Mouse (Mus musculus): ENCODE measurements at regions not wholly inside any gene's neighbourhood (a gene's known extent, or its start where the extent isn't known, plus 50 kb on each side); places are given as distances from the start of the nearest gene placed in this dataset.

GRCm38 (mm10) chr7:70483536-70483935 lies 117.0 kb upstream of the Nr2f2 start:
- 89% methylated on average over 3 of the region's 3 CpGs for WGBS
- ATAC-seq (ENCODE audit: low read depth): no peak
- H3K36me3 ChIP-seq (ENCODE audit: control insufficient read depth, insufficient read depth, low read length): no peaks in the 10 kb centered on the region

GRCm38 (mm10) chr7:70481880-70482279 lies 115.3 kb upstream of the Nr2f2 start:
- no peaks in the 10 kb centered on the region for H3K36me3 ChIP-seq (ENCODE audit: control insufficient read depth, insufficient read depth, low read length)
- H3K4me1 ChIP-seq (ENCODE audit: control insufficient read depth, insufficient read depth, low read length): no peaks in the 10 kb centered on the region
- H3K9ac ChIP-seq (replicated peaks; ENCODE audit: low read depth, low read length): no peak overlapping the region
- no peak overlapping the region for H3K4me3 ChIP-seq (ENCODE audit: low read depth, low read length)
- ATAC-seq (ENCODE audit: low read depth): no peak
- no peaks in the 10 kb centered on the region for H3K9me3 ChIP-seq (ENCODE audit: control insufficient read depth, low read length)
- H3K27me3 ChIP-seq (ENCODE audit: control insufficient read depth, insufficient read depth, low read length): no peaks in the 10 kb centered on the region
- no peak overlapping the region for H3K27ac ChIP-seq (ENCODE audit: low read depth, low read length)
- 90% methylated on average over 10 of the region's 10 CpGs for WGBS
- H3K4me2 ChIP-seq (ENCODE audit: low read depth, low read length): no peak overlapping the region

More at GRCm38 (mm10) chr7:70483536-70483935, 117.0 kb upstream of the Nr2f2 start:
- H3K4me3 ChIP-seq (ENCODE audit: low read depth, low read length): no peak overlapping the region
- no peaks in the 10 kb centered on the region for H3K9me3 ChIP-seq (ENCODE audit: control insufficient read depth, low read length)
- H3K4me1 ChIP-seq (ENCODE audit: control insufficient read depth, insufficient read depth, low read length): no peaks in the 10 kb centered on the region
- no peaks in the 10 kb centered on the region for H3K27me3 ChIP-seq (ENCODE audit: control insufficient read depth, insufficient read depth, low read length)
- H3K27ac ChIP-seq (ENCODE audit: low read depth, low read length): no peak overlapping the region
- H3K4me2 ChIP-seq (ENCODE audit: low read depth, low read length): no peak overlapping the region
- no peak overlapping the region for H3K9ac ChIP-seq (replicated peaks; ENCODE audit: low read depth, low read length)

- Histone ChIP-seq H3K4me2 (ENCODE audit: low read depth, low read length) (no peak overlapping the region), H3K4me1 (ENCODE audit: control insufficient read depth, insufficient read depth, low read length) (no peaks in the 10 kb centered on the region), H3K9ac (replicated peaks; ENCODE audit: low read depth, low read length) (no peak overlapping the region), H3K27me3 (ENCODE audit: control insufficient read depth, insufficient read depth, low read length) (no peaks in the 10 kb centered on the region), H3K27ac (ENCODE audit: low read depth, low read length) (no peak overlapping the region), H3K9me3 (ENCODE audit: control insufficient read depth, low read length) (no peaks in the 10 kb centered on the region), H3K36me3 (ENCODE audit: control insufficient read depth, insufficient read depth, low read length) (no peaks in the 10 kb centered on the region), H3K4me3 (ENCODE audit: low read depth, low read length) (no peak overlapping the region)
- no peak for ATAC-seq (ENCODE audit: low read depth)
- 78% methylated on average over 4 of the region's 4 CpGs for WGBS
Observed at GRCm38 (mm10) chr7:70472786-70473185, 106.3 kb upstream of the Nr2f2 start.

GRCm38 (mm10) chr7:70470557-70470956 lies 104.0 kb upstream of the Nr2f2 start:
- 90% methylated on average over 2 of the region's 2 CpGs for WGBS
- ATAC-seq (ENCODE audit: low read depth): no peak
- H3K4me2 ChIP-seq (ENCODE audit: low read depth, low read length): no peak overlapping the region
- H3K27me3 ChIP-seq (ENCODE audit: control insufficient read depth, insufficient read depth, low read length): no peaks in the 10 kb centered on the region
- no peaks in the 10 kb centered on the region for H3K36me3 ChIP-seq (ENCODE audit: control insufficient read depth, insufficient read depth, low read length)
- H3K9me3 ChIP-seq (ENCODE audit: control insufficient read depth, low read length): no peaks in the 10 kb centered on the region
- no peak overlapping the region for H3K4me3 ChIP-seq (ENCODE audit: low read depth, low read length)
- H3K27ac ChIP-seq (ENCODE audit: low read depth, low read length): no peak overlapping the region
- no peaks in the 10 kb centered on the region for H3K4me1 ChIP-seq (ENCODE audit: control insufficient read depth, insufficient read depth, low read length)
- H3K9ac ChIP-seq (replicated peaks; ENCODE audit: low read depth, low read length): no peak overlapping the region

GRCm38 (mm10) chr7:70462131-70462530 lies 95.6 kb upstream of the Nr2f2 start:
- Histone ChIP-seq H3K9ac (replicated peaks; ENCODE audit: low read depth, low read length) (no peak overlapping the region), H3K4me2 (ENCODE audit: low read depth, low read length) (no peak overlapping the region), H3K4me1 (ENCODE audit: control insufficient read depth, insufficient read depth, low read length) (no peaks in the 10 kb centered on the region), H3K4me3 (ENCODE audit: low read depth, low read length) (no peak overlapping the region), H3K9me3 (ENCODE audit: control insufficient read depth, low read length) (no peaks in the 10 kb centered on the region), H3K36me3 (ENCODE audit: control insufficient read depth, insufficient read depth, low read length) (no peaks in the 10 kb centered on the region), H3K27ac (ENCODE audit: low read depth, low read length) (no peak overlapping the region), H3K27me3 (ENCODE audit: control insufficient read depth, insufficient read depth, low read length) (no peaks in the 10 kb centered on the region)
- 89% methylated on average over 4 of the region's 4 CpGs for WGBS
- no peak for ATAC-seq (ENCODE audit: low read depth)

GRCm38 (mm10) chr7:70454525-70454924 lies 88.0 kb upstream of the Nr2f2 start:
- ATAC-seq (ENCODE audit: low read depth): no peak
- no peak overlapping the region for H3K27ac ChIP-seq (ENCODE audit: low read depth, low read length)
- no peaks in the 10 kb centered on the region for H3K36me3 ChIP-seq (ENCODE audit: control insufficient read depth, insufficient read depth, low read length)
- 70% methylated on average over 1 of the region's 1 CpGs for WGBS
- no peaks in the 10 kb centered on the region for H3K9me3 ChIP-seq (ENCODE audit: control insufficient read depth, low read length)
- H3K4me3 ChIP-seq (ENCODE audit: low read depth, low read length): no peak overlapping the region
- H3K4me2 ChIP-seq (ENCODE audit: low read depth, low read length): no peak overlapping the region
- no peaks in the 10 kb centered on the region for H3K4me1 ChIP-seq (ENCODE audit: control insufficient read depth, insufficient read depth, low read length)
- no peak overlapping the region for H3K9ac ChIP-seq (replicated peaks; ENCODE audit: low read depth, low read length)
- H3K27me3 ChIP-seq (ENCODE audit: control insufficient read depth, insufficient read depth, low read length): no peaks in the 10 kb centered on the region

- no peak overlapping the region for H3K9ac ChIP-seq (replicated peaks; ENCODE audit: low read depth, low read length)
- H3K36me3 ChIP-seq (ENCODE audit: control insufficient read depth, insufficient read depth, low read length): no peaks in the 10 kb centered on the region
- H3K9me3 ChIP-seq (ENCODE audit: control insufficient read depth, low read length): no peaks in the 10 kb centered on the region
- ATAC-seq (ENCODE audit: low read depth): no peak
- no peak overlapping the region for H3K27ac ChIP-seq (ENCODE audit: low read depth, low read length)
- no peaks in the 10 kb centered on the region for H3K4me1 ChIP-seq (ENCODE audit: control insufficient read depth, insufficient read depth, low read length)
- no peak overlapping the region for H3K4me2 ChIP-seq (ENCODE audit: low read depth, low read length)
- H3K27me3 ChIP-seq (ENCODE audit: control insufficient read depth, insufficient read depth, low read length): no peaks in the 10 kb centered on the region
- WGBS: 62% methylated on average over 4 of the region's 4 CpGs
- H3K4me3 ChIP-seq (ENCODE audit: low read depth, low read length): no peak overlapping the region
Observed at GRCm38 (mm10) chr7:70452816-70453215, 86.3 kb upstream of the Nr2f2 start.

GRCm38 (mm10) chr7:70438908-70439307 lies 72.4 kb upstream of the Nr2f2 start:
- Histone ChIP-seq H3K4me1 (ENCODE audit: control insufficient read depth, insufficient read depth, low read length) (no peaks in the 10 kb centered on the region), H3K4me2 (ENCODE audit: low read depth, low read length) (no peak overlapping the region), H3K27ac (ENCODE audit: low read depth, low read length) (no peak overlapping the region), H3K36me3 (ENCODE audit: control insufficient read depth, insufficient read depth, low read length) (no peaks in the 10 kb centered on the region), H3K9ac (replicated peaks; ENCODE audit: low read depth, low read length) (no peak overlapping the region), H3K27me3 (ENCODE audit: control insufficient read depth, insufficient read depth, low read length) (no peaks in the 10 kb centered on the region), H3K4me3 (ENCODE audit: low read depth, low read length) (no peak overlapping the region), H3K9me3 (ENCODE audit: control insufficient read depth, low read length) (no peaks in the 10 kb centered on the region)
- ATAC-seq (ENCODE audit: low read depth): no peak
- 94% methylated on average over 6 of the region's 6 CpGs for WGBS

GRCm38 (mm10) chr7:70433838-70434237 lies 67.3 kb upstream of the Nr2f2 start:
- H3K9ac ChIP-seq (replicated peaks; ENCODE audit: low read depth, low read length): no peak overlapping the region
- H3K4me1 ChIP-seq (ENCODE audit: control insufficient read depth, insufficient read depth, low read length): no peaks in the 10 kb centered on the region
- no peak for ATAC-seq (ENCODE audit: low read depth)
- 37% methylated on average over 8 of the region's 8 CpGs for WGBS
- no peak overlapping the region for H3K27ac ChIP-seq (ENCODE audit: low read depth, low read length)
- no peak overlapping the region for H3K4me2 ChIP-seq (ENCODE audit: low read depth, low read length)
- H3K27me3 ChIP-seq (ENCODE audit: control insufficient read depth, insufficient read depth, low read length): no peaks in the 10 kb centered on the region
- no peaks in the 10 kb centered on the region for H3K9me3 ChIP-seq (ENCODE audit: control insufficient read depth, low read length)
- no peaks in the 10 kb centered on the region for H3K36me3 ChIP-seq (ENCODE audit: control insufficient read depth, insufficient read depth, low read length)
- no peak overlapping the region for H3K4me3 ChIP-seq (ENCODE audit: low read depth, low read length)

- ATAC-seq (ENCODE audit: low read depth): no peak
- 73% methylated on average over 6 of the region's 6 CpGs for WGBS
- no peak overlapping the region for H3K27ac ChIP-seq (ENCODE audit: low read depth, low read length)
- no peaks in the 10 kb centered on the region for H3K36me3 ChIP-seq (ENCODE audit: control insufficient read depth, insufficient read depth, low read length)
- H3K27me3 ChIP-seq (ENCODE audit: control insufficient read depth, insufficient read depth, low read length): no peaks in the 10 kb centered on the region
- no peak overlapping the region for H3K9ac ChIP-seq (replicated peaks; ENCODE audit: low read depth, low read length)
- no peaks in the 10 kb centered on the region for H3K4me1 ChIP-seq (ENCODE audit: control insufficient read depth, insufficient read depth, low read length)
- no peaks in the 10 kb centered on the region for H3K9me3 ChIP-seq (ENCODE audit: control insufficient read depth, low read length)
- H3K4me3 ChIP-seq (ENCODE audit: low read depth, low read length): no peak overlapping the region
- no peak overlapping the region for H3K4me2 ChIP-seq (ENCODE audit: low read depth, low read length)
Observed at GRCm38 (mm10) chr7:70433358-70433757, 66.8 kb upstream of the Nr2f2 start.
